Mouse (Mus musculus): ENCODE data around the gene Adtrp.

DNA sequence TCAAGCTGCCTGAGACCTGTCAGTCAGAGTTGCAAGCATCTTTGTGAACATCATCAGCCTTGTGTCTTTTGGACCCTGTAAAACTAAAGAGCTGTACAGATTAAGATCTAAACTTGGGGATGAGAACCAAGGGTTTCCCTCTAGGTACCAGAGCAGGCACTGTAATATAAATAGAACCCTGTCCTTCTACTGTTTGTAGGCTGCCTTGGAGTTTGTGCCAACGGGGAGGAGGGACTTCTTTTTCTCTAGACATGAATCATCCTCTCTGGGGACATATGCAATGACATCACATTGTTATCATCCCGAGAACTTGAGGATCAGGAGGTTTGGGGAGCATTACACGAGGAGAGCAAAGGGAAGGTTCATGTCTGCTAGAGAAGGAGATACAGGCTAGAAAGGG, 24.4 kb downstream of the Adtrp start:
- no peak for TF ChIP-seq CTCF (IDR thresholded peaks at IDR 0.05; ENCODE audit: control insufficient read depth, insufficient read depth, insufficient read length)
- TF ChIP-seq USF1 (IDR thresholded peaks at IDR 0.05; ENCODE audit: low read depth) = no peak
- TF ChIP-seq MYOD1 (IDR thresholded peaks at IDR 0.05; ENCODE audit: control insufficient read depth, insufficient read length, low read depth) = no peak

Measured in C2C12 (cell line).